Mouse (Mus musculus): ENCODE data around the gene Srpk2. TPM values are rescaled to one million over a fixed set of nuclear protein-coding genes. Genes with fewer than 3 reads are reported as not detected.
"Not testable (repeated sequence)": the region's sequence is repeated elsewhere in the genome, so short reads cannot be mapped to it uniquely, and the experiment has no call there.

Gene Srpk2
- total RNA-seq, 1 experiment from 2014 or later = 26.5 TPM

DNA sequence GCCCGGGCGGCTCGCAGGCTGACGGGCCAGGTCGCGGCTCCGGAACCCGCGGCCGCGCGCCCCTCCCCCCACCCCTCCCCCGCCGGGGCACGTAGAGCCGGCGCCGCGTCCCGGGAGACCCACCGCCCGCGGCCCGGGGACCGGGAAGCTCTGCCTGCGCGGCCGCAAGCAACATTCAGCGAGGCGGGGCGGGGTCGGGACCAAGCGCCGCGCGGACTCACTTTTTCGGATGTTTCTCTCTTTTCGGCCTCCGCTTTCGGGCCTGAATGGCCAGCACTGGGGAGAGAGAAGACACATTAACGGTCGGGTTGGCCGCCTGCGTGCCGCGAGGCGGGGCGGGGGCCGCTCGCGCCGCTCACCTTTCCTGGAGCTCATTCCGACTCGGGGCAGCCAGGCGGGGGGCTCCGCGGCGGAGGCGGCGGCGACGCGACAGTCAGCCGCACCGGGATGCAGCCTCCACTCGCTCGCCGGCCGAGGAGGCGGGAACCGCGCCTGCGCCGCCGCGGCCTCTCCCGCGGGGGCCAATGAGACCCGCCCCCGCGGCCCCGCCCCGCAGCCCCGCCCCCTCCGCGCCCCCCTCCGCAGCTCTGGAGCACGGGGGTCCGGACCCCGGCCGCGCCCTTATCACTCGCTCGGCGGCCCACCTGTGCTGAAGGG, 8.8 kb downstream of the Srpk2 start:
- 0 out of 2 replicates have a peak, but pooled peaks have one; percentile 31 for ATAC-seq (replicated peaks; ENCODE audit: insufficient number of reproducible peaks, low FRiP score, low TSS enrichment, poor library complexity, severe bottlenecking)

DNA sequence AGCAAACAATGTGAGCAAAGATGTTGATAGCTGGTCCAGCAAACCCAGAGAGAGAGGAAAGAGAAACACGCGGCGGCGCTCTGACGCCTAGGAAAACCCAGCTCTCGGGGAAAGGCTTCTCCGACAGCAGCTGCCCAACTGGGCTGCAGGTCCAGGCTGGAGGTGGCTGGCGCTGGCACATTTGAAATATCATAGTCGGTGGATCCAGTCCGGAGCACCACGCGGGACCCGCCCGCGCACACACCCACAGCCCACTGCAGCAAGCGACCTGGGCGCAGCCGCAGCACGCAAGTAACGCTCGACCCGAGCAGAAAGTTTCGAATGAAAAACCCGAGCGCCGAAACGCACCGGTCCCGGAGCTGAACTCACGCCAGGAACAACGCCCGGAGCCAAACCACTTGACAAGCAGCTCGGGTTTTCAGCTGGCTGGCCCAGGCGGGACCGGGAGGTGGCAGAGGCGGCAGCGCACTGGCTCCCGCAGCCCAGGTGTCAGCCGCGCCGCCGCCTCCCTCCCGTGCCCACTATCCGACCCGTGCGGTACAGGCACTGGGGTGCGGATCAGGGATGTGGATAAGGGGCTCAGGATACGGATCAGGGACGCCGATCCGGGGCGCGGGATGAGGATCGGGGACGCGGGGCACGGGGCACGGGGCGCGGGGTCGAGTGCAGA, 9.5 kb downstream of the Srpk2 start:
- peak; percentile 13; the same call in 1 of the 2 replicates for ATAC-seq (replicated peaks; ENCODE audit: insufficient number of reproducible peaks, low FRiP score, low TSS enrichment, poor library complexity, severe bottlenecking)

DNA sequence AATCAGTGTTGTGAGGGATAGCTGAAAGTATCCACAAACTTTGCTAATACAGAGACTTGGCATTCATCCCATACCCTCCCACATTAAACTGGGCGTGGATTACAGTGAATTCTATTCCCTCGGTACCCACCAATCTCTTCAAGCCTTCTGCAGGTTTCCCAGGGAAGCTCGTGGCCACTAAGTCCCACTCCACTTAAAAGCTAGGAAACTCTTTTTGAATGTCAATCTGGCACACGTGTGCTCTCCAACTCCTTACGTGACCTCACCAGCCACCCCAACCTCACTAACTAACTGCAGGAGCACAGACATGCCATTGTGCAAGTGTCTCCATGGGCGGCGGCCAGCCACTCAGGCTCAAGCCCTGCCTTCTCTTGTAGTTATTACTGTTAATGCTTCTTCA, 12.3 kb downstream of the Srpk2 start:
- no peak for ATAC-seq (replicated peaks; ENCODE audit: insufficient number of reproducible peaks, low FRiP score, low TSS enrichment, poor library complexity, severe bottlenecking)

DNA sequence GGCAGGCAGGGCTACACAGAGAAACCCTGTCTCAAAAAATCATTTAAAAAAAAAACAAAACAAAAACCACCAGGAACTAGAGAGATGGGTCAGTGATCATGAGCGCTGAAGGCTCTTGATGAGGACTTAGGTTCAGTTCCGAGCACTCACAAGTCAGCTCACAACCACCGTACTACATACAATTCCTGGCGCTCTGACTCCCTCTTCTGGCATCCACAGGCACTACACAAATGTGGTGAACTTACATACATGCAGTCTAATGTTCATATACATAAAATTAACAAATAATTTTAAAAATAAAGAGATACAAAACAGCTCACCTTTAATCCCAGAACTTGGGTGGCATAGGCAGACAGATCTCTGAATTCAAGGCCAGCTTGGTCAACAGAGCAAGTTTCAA, 13.5 kb downstream of the Srpk2 start:
- no peak for ATAC-seq (replicated peaks; ENCODE audit: insufficient number of reproducible peaks, low FRiP score, low TSS enrichment, poor library complexity, severe bottlenecking)

DNA sequence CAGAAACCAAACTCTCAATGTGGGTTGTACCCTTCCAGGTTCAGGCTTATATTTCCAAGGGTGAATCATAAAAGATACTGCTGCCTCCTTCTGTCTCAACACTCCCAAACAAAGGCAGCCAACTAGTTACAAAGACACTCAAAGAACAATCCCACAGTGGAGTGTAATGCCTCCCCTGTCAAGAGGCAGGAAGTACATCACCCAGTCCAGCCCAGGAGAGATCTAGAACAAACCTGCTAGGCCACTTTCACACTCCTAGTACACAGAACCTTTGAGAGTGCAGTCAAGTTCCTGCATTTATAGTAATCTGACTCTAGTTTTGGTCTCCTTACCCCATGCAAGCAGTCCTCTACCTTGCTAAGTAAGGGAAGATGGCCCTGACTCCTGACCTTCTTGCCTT, 18.5 kb downstream of the Srpk2 start:
- ATAC-seq (replicated peaks; ENCODE audit: insufficient number of reproducible peaks, low FRiP score, low TSS enrichment, poor library complexity, severe bottlenecking) = no peak

DNA sequence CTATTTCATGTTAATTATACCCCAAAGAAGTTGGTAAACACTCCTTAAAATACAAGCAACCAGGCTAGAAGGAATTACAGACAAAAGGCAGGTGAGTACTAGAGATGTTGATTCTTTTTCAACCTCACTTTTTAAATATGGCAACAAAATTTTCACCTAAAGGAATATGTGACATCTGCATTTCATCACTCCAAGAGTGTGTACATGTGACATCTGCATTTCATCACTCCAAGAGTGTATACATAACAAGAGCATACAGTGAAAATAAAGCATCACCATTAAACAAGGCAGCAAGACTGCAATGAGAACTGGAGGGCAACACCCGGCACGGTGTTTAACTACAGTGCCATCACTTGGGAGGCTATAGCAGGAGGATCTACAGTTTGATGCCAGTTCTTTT, 23.2 kb downstream of the Srpk2 start:
- no peak for ATAC-seq (replicated peaks; ENCODE audit: insufficient number of reproducible peaks, low FRiP score, low TSS enrichment, poor library complexity, severe bottlenecking)

DNA sequence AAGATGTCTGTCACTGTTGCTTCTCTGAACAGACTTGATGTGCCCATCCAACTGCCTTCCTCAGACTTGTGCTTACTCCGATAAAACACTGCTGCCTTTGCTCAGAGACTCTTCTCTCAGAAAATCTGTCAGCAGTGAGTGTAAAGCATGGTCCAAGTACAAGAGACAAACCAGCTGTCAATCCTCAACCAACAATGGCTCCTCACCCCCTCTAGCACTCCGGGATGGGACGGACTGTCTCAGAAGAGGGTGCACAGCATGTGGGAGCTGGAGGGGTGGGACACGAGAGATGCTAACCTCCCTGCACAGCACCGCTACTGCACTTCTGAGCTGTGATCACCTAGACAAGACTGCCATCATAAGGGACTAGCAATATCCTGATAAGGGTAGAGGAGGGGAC, 26.4 kb downstream of the Srpk2 start:
- no peak for ATAC-seq (replicated peaks; ENCODE audit: insufficient number of reproducible peaks, low FRiP score, low TSS enrichment, poor library complexity, severe bottlenecking)

DNA sequence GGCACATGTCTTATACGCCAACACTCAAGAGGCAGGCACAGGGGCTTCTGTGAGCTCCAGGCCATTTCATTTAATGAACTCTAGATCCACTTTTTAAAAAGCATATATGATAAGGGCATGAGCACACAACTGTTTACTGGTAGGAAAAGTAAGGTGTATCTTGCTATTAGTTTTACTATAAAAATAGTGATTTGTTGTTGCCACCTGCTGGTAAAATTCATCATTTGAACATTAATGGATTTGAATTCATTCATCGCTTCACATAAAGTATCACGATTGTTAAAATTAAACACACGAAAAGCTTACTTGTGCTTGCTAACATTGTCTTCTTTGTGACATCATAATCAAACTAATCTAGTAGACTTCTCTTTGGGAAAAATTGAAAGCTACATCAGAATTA, 27.8 kb downstream of the Srpk2 start:
- no peak for ATAC-seq (replicated peaks; ENCODE audit: insufficient number of reproducible peaks, low FRiP score, low TSS enrichment, poor library complexity, severe bottlenecking)

DNA sequence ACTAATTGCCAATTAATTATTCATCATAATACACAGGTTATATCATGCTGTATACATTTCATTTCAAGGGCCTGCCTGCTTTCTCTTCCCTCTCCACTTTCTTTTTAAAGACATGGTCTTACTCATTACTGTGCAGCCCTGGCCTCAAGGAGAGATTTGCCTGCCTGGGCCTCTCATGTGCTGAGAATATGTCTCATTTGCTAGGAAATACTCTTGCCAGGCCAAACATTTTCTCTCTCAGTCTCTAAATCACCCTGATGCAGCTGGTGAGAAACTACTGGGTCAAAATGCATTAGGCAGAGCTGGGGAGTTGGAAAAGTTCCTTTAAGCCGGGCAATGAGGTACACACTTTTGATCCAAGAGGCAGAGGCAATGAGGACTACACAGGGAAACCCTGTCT, 29.4 kb downstream of the Srpk2 start:
- ATAC-seq (replicated peaks; ENCODE audit: insufficient number of reproducible peaks, low FRiP score, low TSS enrichment, poor library complexity, severe bottlenecking) = no peak

DNA sequence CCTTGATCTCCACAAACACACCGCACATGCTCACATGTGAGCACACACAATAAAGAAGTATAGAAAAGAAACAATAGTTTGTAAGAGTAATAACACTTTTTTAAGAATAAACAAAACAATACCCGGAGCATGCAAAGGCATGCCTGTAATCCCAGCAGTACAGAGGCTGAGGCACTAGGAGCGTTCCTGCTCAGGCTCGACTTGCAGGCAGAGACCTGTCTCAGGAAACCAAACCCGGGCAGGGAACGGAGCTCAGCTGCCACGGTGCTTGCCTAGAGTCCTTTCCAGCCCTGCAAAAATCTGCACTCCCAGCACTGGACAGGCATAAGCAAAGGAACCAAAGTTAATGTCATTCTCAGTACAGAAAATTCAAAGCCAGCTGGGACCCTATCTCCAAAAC, 32.1 kb downstream of the Srpk2 start:
- no peak for ATAC-seq (replicated peaks; ENCODE audit: insufficient number of reproducible peaks, low FRiP score, low TSS enrichment, poor library complexity, severe bottlenecking)

DNA sequence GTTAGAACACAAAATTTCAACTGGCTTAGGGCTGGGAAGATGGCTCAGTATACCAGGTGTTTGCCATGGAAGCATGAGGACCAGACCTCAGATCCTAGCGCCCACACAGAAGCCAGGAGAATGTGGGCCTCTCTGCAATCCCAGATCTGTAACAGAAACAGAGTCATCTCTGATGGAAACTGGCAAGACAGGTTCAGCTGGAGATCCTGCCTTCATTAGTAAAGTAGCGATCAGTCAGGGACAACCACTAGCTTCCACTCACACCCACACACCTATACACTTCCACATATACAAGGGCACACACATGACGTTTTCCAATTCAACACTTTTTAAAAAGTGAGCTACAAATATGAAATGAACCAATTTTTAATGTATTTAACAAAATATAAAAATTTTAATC, 32.6 kb downstream of the Srpk2 start:
- ATAC-seq (replicated peaks; ENCODE audit: insufficient number of reproducible peaks, low FRiP score, low TSS enrichment, poor library complexity, severe bottlenecking) = no peak

DNA sequence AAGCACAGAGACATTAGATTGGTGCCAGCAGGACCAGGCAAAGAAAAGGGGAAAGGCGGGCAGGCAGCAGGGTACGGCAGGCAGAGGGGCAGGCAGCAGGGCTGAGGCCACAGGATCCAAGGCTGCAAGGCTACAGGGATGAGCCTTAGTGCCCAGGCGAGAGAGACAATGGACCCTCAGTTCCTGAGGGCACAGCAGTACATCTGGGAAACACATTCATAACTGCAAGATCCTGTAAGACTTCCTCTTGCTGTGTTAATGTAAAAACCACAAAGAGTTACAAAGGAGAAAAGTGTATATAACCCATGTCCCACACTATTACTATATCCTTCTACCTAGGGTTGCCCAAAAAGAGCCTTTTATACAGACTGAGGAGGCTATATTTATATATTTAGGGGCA, 33.9 kb downstream of the Srpk2 start:
- no peak for ATAC-seq (replicated peaks; ENCODE audit: insufficient number of reproducible peaks, low FRiP score, low TSS enrichment, poor library complexity, severe bottlenecking)

DNA sequence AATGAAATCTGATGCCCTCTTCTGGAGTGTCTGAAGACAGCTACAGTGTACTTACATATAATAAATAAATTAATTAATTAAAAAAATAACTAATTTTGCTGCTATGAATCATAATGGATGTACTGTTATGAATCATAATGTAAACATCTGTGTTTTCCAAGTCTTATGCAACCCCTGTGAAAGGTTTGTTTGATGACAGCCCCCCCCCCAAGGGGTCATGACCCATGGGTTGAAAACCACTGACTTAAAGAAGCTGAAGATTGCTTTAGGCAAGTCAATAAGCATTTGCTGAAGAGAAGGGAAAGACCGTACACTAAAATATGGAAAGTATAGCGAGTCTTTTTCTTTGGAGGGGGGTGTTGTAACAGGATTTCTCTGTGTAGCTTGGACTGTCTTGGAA, 35.2 kb downstream of the Srpk2 start:
- no peak for ATAC-seq (replicated peaks; ENCODE audit: insufficient number of reproducible peaks, low FRiP score, low TSS enrichment, poor library complexity, severe bottlenecking)

DNA sequence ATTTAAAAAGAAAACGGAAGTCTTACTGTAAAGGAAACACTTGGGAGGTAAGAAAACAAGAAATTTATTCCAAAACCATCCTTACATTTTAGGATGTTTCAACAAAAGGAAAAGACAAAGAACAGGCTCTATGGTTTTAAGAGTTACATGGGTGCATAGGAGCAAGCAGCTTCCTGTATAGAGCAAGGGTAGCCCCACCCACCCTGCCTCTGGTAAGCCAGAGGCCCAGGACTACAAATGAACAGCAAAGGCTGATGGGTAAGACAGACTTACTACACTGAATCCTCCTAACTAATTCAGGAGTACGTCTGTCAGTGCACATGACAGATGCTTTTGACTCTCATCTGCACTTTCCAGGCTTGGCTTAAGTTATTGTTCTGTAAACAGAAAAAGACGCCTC, 38.7 kb downstream of the Srpk2 start:
- ATAC-seq (replicated peaks; ENCODE audit: insufficient number of reproducible peaks, low FRiP score, low TSS enrichment, poor library complexity, severe bottlenecking) = no peak

DNA sequence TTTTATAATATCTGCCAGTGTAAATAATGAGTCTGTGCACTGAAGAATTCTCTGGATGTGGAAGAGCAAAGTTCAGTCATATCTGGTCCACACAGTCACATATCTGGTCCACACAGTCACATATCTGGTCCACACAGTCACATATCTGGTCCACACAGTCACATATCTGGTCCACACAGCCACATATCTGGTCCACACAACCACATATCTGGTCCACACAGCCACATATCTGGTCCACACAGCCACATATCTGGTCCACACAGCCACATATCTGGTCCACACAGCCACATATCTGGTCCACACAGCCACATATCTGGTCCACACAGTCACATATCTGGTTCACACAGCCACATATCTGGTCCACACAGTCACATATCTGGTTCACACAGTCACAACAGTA, 45.2 kb downstream of the Srpk2 start:
- not testable (repeated sequence) for ATAC-seq (replicated peaks; ENCODE audit: insufficient number of reproducible peaks, low FRiP score, low TSS enrichment, poor library complexity, severe bottlenecking)

DNA sequence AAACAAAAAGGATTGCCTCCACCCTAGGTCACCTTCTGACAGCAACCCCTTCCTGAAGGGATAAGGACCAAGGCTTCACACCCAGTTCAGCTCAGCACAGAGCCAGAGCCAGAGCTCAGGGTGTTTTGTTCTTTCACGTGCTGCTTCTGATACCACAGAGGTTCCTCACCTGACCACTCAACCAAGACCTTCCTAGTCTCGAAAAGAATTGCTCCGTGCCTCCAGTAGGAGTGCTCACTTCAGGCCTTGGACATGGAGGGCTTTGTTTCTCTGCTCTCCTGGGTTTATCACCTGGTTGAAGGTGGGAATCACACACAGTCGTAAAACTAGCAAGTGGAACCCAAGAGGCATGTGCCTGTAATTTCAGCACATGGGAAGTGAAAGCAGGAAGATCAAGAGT, 46.4 kb downstream of the Srpk2 start:
- ATAC-seq (replicated peaks; ENCODE audit: insufficient number of reproducible peaks, low FRiP score, low TSS enrichment, poor library complexity, severe bottlenecking) = no peak

DNA sequence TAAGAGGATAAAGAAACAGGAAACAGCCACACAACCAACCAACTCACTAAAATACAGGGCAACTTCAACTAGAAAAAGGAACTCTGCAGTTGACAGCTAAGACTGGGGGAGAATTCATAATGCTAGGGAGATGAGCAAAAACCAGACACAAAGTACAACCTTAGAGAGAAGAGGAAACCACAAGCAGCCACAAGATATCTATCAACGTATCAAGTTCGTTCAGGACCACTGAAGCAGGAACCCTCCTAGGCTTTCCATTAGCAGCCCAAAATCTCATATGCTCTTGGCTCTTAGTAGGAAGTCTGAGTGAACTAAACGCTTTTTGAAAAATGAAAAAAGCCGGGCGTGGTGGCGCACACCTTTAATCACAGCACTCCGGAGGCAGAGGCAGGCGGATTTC, 47.1 kb downstream of the Srpk2 start:
- no peak for ATAC-seq (replicated peaks; ENCODE audit: insufficient number of reproducible peaks, low FRiP score, low TSS enrichment, poor library complexity, severe bottlenecking)

DNA sequence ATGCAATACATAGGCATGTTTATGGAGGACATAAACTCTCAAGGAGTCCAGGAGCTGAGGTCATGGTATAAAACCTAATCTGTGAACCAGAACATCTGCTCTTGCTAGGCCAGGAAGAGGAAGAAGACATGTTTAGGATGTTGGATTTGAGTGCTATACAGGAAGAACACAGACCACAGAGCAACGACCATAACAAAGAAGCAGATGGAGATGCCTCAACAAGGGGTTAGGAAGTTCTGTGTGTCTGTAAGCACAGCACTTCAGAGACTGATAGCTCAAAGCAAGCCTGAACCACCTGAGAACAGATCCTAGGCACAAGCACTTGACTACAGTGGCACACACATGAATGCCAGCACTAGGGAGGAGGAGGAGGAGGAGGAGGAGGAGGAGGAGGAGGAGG, 52.9 kb downstream of the Srpk2 start:
- no peak for ATAC-seq (replicated peaks; ENCODE audit: insufficient number of reproducible peaks, low FRiP score, low TSS enrichment, poor library complexity, severe bottlenecking)

DNA sequence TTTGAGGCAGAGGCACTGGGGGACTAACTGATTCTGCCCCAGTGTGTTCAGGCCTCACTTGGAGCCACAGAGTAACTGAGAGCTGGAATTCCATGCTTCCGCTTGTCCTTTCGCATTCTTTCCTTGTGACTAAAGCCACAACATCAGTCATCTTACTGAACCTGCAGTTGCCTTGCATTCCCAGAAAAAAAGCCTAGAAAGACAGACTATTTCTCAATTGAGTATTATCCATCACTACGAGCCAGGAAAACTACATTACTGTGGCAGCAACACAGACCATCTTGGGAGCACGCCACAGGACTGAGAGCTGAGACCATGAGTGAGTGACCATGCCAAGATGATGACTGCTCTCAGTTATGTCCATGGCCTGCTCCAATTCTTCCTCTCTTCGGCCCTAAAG, 57.2 kb downstream of the Srpk2 start:
- no peak for ATAC-seq (replicated peaks; ENCODE audit: insufficient number of reproducible peaks, low FRiP score, low TSS enrichment, poor library complexity, severe bottlenecking)

DNA sequence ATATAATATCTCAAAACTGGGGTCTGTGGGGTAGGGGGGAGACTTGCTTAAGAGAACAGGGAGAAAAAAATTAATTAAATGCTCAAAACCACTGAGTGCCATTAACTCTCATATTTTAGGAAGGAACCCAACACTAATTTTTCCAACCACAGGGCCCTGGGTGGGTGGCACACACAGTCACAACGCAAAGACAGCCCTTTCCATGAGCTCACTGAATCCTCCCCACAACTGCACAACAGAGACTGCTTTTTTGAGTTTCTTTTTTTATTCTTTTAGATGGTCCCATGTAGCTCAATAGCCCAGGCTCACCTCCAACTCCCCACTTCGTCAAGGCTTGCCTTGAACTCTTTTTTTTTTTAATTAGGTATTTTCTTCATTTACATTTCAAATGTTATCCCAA, 58.2 kb downstream of the Srpk2 start:
- no peak for ATAC-seq (replicated peaks; ENCODE audit: insufficient number of reproducible peaks, low FRiP score, low TSS enrichment, poor library complexity, severe bottlenecking)

DNA sequence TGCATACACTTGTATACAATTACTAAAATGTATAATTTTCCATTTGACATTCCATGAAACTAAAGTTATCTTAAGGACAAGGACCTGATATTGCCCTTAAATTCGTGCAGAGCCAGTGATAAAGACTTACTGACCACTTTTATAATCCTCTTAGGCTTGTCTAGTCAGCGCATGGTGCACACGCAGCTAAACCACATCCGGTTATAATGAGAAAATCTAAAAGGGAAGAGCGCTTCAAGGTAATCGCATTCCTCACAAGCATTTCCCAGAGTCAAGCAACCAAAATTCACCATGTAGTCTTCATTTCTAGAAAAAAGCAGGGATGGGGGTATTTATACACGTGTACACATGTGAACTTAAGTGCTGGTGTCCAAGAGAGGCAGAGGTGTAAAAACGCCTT, 63.8 kb downstream of the Srpk2 start:
- ATAC-seq (replicated peaks; ENCODE audit: insufficient number of reproducible peaks, low FRiP score, low TSS enrichment, poor library complexity, severe bottlenecking) = no peak

All from monocyte, adult 5-6 weeks (primary cell).